Mouse (Mus musculus): Measurements from ENCODE around the gene Psd4.

GRCm38 (mm10) chr2:24421211-24421863 is 54.0 kb downstream of the Psd4 start:
- TF ChIP-seq CTCF (IDR thresholded peaks at IDR 0.05) = no peak
- TF ChIP-seq EP300 (IDR thresholded peaks at IDR 0.05; ENCODE audit: insufficient read depth, low read depth, low read length) = no peak

All from heart, adult 2 months (tissue).